Mouse (Mus musculus): ENCODE results near the gene AC134908.4. TPM values are rescaled to one million over a fixed set of nuclear protein-coding genes. Genes with fewer than 3 reads are reported as not detected.
"Not testable (repeated sequence)": the region's sequence is repeated elsewhere in the genome, so short reads cannot be mapped to it uniquely, and the experiment has no call there.

Gene AC134908.4
- polyA plus RNA-seq, 1 experiment from 2014 or later, result not detected

DNA sequence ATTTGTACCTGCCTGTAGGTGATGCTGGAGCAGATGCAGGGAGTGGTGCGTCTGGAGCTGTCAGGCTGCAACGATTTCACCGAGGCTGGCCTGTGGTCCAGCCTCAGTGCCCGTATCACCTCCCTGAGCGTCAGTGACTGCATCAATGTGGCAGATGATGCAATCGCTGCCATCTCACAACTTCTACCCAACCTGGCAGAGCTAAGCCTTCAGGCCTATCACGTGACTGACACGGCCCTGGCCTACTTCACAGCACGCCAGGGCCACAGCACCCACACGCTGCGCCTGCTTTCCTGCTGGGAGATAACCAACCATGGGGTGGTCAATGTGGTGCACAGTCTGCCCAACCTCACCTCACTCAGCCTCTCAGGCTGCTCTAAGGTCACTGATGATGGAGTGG, 22.2 kb upstream of the AC134908.4 start:
- Histone ChIP-seq H3K4me2 (ENCODE audit: low read length) (no peak overlapping the region), H3K4me1 (ENCODE audit: control insufficient read depth, insufficient read depth, low read length) (peaks cover 10% of the 10 kb centered on the region)
- no peak for DNase-seq

DNA sequence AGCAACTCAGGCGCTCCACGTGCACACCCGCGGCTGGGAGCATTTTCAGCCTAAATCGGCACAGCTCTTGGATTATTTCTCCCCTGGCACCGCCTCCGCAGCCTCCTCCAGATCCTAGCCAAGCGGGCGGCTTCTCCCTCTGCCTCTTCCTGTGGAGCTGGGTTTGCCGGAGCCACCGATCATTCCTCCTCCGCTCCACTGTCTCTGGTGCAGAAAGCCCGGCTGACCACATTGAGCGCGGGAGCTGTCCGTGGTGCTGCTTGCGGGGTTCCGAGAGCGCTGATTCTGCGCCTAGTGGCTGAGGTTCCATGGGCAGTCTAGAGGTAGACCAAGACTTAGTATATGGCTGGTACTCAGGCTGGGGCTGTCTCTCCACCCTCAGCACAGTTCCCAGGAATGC, 18.0 kb upstream of the AC134908.4 start:
- 3% methylated on average over 20 of the region's 20 CpGs for WGBS
- H3K9ac ChIP-seq (replicated peaks; ENCODE audit: low read length), result peak overlapping the region; percentile 42; the same call in 1 of the 2 replicates
- peak overlapping the region; percentile 41 for H3K4me2 ChIP-seq (ENCODE audit: low read length)
- ATAC-seq (ENCODE audit: low FRiP score, low TSS enrichment) (no peak), DNase-seq (peak; percentile 78)
- peaks cover 34% of the 10 kb centered on the region for H3K4me1 ChIP-seq (ENCODE audit: control insufficient read depth, insufficient read depth, low read length)
- no peaks in the 10 kb centered on the region for H3K9me3 ChIP-seq (ENCODE audit: control insufficient read depth, low read length)
- H3K27me3 ChIP-seq (ENCODE audit: control insufficient read depth, insufficient read depth, low read length), result peaks cover 9% of the 10 kb centered on the region
- no peak overlapping the region for H3K27ac ChIP-seq (replicated peaks; ENCODE audit: low read depth, low read length)
- H3K4me3 ChIP-seq (replicated peaks; ENCODE audit: low read depth, low read length), result 0 out of 2 replicates have a peak overlapping the region, but pooled peaks have one; percentile 10
- H3K36me3 ChIP-seq (ENCODE audit: control insufficient read depth, insufficient read depth, low read length), result peaks cover 22% of the 10 kb centered on the region

More for the DNA sequence above, 22.2 kb upstream of the AC134908.4 start:
- no peak for ATAC-seq (ENCODE audit: low FRiP score, low TSS enrichment)
- no peak overlapping the region for H3K4me3 ChIP-seq (replicated peaks; ENCODE audit: low read depth, low read length)
- no peak overlapping the region for H3K9ac ChIP-seq (replicated peaks; ENCODE audit: low read length)
- peaks cover 38% of the 10 kb centered on the region for H3K36me3 ChIP-seq (ENCODE audit: control insufficient read depth, insufficient read depth, low read length)
- H3K9me3 ChIP-seq (ENCODE audit: control insufficient read depth, low read length), result no peaks in the 10 kb centered on the region
- 93% methylated on average over 11 of the region's 11 CpGs for WGBS
- H3K27ac ChIP-seq (replicated peaks; ENCODE audit: low read depth, low read length), result no peak overlapping the region
- H3K27me3 ChIP-seq (ENCODE audit: control insufficient read depth, insufficient read depth, low read length), result peaks cover 10% of the 10 kb centered on the region

DNA sequence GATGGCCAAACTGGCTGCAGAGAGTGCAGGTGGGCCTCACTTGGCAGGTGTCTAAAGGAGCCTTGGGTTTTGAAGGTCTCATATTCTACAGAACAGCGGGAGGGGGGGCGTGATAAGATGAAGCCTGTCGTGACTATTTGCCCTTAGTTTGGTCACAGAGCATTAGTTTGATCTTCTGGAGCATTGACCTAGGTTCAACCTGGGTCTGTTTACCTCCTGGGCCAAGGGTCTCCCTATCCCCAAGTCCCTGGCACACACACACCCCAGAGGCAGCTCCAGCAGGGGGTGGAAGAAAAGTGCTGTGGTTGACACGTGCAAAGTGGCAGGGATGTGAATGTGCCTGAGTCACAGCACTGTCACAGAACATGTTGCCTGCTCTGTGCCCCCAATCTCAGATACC, 15.4 kb upstream of the AC134908.4 start:
- H3K9ac ChIP-seq (replicated peaks; ENCODE audit: low read length), result 0 out of 2 replicates have a peak overlapping the region, but pooled peaks have one; percentile 16
- DNase-seq, result no peak
- H3K9me3 ChIP-seq (ENCODE audit: control insufficient read depth, low read length), result no peaks in the 10 kb centered on the region
- peak overlapping the region; percentile 86; the same call in 1 of the 2 replicates for H3K4me3 ChIP-seq (replicated peaks; ENCODE audit: low read depth, low read length)
- no peak overlapping the region for H3K27ac ChIP-seq (replicated peaks; ENCODE audit: low read depth, low read length)
- H3K4me1 ChIP-seq (ENCODE audit: control insufficient read depth, insufficient read depth, low read length), result peaks cover 41% of the 10 kb centered on the region
- H3K4me2 ChIP-seq (ENCODE audit: low read length), result peak overlapping the region; percentile 95
- no peaks in the 10 kb centered on the region for H3K36me3 ChIP-seq (ENCODE audit: control insufficient read depth, insufficient read depth, low read length)
- ATAC-seq (ENCODE audit: low FRiP score, low TSS enrichment), result no peak
- no peaks in the 10 kb centered on the region for H3K27me3 ChIP-seq (ENCODE audit: control insufficient read depth, insufficient read depth, low read length)
- 72% methylated on average over 4 of the region's 4 CpGs for WGBS

DNA sequence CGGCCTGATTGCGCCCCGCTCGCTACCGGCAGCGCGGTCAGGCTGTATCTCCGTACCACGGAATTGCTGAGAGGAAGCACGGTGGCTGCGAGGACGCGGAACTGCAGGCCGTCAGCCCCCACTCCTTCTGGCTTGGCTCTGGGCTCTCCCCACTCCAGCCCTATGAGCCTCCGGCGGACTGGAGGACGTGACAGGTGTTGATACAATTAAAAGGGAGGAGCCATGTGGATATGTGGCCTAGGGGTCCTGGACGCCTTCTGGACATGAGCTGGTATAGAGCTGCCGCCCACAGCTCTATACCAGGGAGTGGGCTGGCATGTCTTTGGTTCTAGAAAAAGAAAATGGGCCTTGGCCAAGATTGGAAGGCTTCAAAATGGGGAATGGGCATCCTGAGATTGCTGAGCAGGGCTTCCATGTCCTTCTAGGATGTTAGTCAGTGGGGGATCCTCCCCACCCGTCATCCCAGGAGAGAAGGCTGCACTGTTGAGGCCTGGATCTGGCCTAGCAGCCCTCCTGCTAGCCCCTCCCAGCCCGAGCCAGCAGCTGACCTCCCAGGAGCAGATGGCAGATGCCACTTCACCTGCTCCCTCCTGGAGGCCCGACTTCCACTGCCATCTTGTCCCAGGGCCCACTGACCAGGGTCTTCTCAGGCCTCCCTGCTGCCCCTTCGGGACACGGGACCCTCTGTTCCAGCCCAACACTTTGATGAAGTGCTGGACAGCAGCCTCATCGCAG, 14.3 kb upstream of the AC134908.4 start:
- ATAC-seq (ENCODE audit: low FRiP score, low TSS enrichment) (peak; percentile 35), DNase-seq (no peak)
- peak overlapping the region; percentile 95 for H3K4me2 ChIP-seq (ENCODE audit: low read length)
- H3K9me3 ChIP-seq (ENCODE audit: control insufficient read depth, low read length), result no peaks in the 10 kb centered on the region
- H3K27me3 ChIP-seq (ENCODE audit: control insufficient read depth, insufficient read depth, low read length), result no peaks in the 10 kb centered on the region
- peak overlapping the region; percentile 99 for H3K27ac ChIP-seq (replicated peaks; ENCODE audit: low read depth, low read length)
- no peaks in the 10 kb centered on the region for H3K36me3 ChIP-seq (ENCODE audit: control insufficient read depth, insufficient read depth, low read length)
- H3K4me3 ChIP-seq (replicated peaks; ENCODE audit: low read depth, low read length), result peak overlapping the region; percentile 86
- peak overlapping the region; percentile 96 for H3K9ac ChIP-seq (replicated peaks; ENCODE audit: low read length)
- 5% methylated on average over 25 of the region's 25 CpGs for WGBS
- H3K4me1 ChIP-seq (ENCODE audit: control insufficient read depth, insufficient read depth, low read length), result peaks cover 41% of the 10 kb centered on the region

DNA sequence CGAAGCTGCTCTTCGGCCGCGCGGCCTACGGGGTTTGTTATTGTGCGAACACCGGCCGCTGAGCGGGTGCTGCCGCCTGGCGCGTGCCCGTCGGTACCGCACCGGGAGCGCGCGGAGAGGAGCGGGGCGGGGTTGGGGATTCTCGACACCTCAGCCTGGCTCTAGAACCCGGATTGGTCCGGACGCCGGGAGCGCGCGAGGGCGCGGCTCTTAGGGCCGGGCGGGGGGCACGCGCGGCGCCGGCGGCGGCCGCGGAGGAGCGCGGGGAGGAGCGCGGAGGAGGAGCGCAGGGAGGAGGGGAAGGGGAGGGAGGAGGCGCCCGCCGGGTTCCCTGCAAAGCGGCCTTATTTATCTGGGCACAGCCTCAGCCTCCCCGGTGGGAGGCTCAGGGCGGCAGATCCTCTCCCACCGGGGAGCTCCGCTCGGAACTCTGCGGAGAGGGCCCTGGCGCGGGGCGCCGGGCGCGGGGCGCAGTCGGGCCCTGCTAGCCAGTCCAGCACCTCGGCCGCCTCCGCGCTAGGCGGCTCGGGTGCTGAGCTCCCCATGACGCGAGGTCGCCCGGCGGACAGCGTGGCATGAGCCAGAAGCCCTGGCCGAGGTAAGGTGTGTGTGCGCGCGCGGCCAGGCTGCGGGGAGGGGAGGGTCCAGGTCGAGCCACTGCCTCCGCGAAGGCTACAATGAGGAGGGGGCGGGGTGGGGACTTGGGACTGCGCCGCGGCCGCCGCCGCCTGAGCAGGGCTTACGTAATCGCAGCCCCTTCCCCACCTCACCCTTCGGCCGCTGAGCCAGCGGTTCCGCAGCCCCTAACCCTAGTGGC, 13.5 kb upstream of the AC134908.4 start, which contains the start of gene Fbxl16:
Gene Fbxl16 (plus strand): TSS at position 297 of the 817 bp plus-strand sequence.
- peak within 1 kb of the TSS; percentile 95 for H3K4me2 ChIP-seq (ENCODE audit: low read length)
- under 1% methylated on average over 100 of the region's 100 CpGs for WGBS

DNA sequence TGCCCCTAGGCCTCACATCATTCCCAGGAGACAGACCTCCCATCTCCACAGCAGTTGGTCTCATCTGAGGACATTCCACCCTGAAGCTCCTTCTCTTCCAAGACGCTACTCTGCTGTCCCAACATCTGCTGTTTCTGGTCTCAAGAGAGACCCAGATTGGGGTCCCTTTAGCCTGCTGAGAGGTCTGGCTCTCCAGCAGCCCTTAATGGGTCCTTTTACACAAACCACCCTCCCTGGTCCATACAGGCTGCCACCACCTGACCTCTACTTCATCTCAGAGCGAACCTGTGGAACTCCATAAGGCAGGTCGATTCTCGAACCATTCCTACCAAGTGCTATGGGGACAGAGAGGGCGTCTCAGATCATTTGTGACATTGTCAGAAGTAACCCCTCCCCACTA, 12.6 kb upstream of the AC134908.4 start:
- no peaks in the 10 kb centered on the region for H3K36me3 ChIP-seq (ENCODE audit: control insufficient read depth, insufficient read depth, low read length)
- no peak for ATAC-seq (ENCODE audit: low FRiP score, low TSS enrichment)
- peak overlapping the region; percentile 96; the same call in 1 of the 2 replicates for H3K9ac ChIP-seq (replicated peaks; ENCODE audit: low read length)
- H3K4me3 ChIP-seq (replicated peaks; ENCODE audit: low read depth, low read length), result peak overlapping the region; percentile 86
- no peaks in the 10 kb centered on the region for H3K27me3 ChIP-seq (ENCODE audit: control insufficient read depth, insufficient read depth, low read length)
- H3K27ac ChIP-seq (replicated peaks; ENCODE audit: low read depth, low read length), result peak overlapping the region; percentile 99
- H3K4me1 ChIP-seq (ENCODE audit: control insufficient read depth, insufficient read depth, low read length), result peaks cover 45% of the 10 kb centered on the region
- no peak for DNase-seq
- peak overlapping the region; percentile 95 for H3K4me2 ChIP-seq (ENCODE audit: low read length)
- 31% methylated on average over 5 of the region's 5 CpGs for WGBS
- no peaks in the 10 kb centered on the region for H3K9me3 ChIP-seq (ENCODE audit: control insufficient read depth, low read length)

More for the DNA sequence above, 13.5 kb upstream of the AC134908.4 start, which contains the start of gene Fbxl16:
- Histone ChIP-seq H3K9me3 (ENCODE audit: control insufficient read depth, low read length) (no peaks in the 10 kb centered on the region), H3K9ac (replicated peaks; ENCODE audit: low read length) (peak within 1 kb of the TSS; percentile 96), H3K4me3 (replicated peaks; ENCODE audit: low read depth, low read length) (peak within 1 kb of the TSS; percentile 86), H3K27ac (replicated peaks; ENCODE audit: low read depth, low read length) (peak within 1 kb of the TSS; percentile 99), H3K4me1 (ENCODE audit: control insufficient read depth, insufficient read depth, low read length) (peaks cover 42% of the 10 kb centered on the region), H3K27me3 (ENCODE audit: control insufficient read depth, insufficient read depth, low read length) (no peaks in the 10 kb centered on the region), H3K36me3 (ENCODE audit: control insufficient read depth, insufficient read depth, low read length) (no peaks in the 10 kb centered on the region)
- ATAC-seq (ENCODE audit: low FRiP score, low TSS enrichment), result peak; percentile 90
- DNase-seq, result peak; percentile 98

DNA sequence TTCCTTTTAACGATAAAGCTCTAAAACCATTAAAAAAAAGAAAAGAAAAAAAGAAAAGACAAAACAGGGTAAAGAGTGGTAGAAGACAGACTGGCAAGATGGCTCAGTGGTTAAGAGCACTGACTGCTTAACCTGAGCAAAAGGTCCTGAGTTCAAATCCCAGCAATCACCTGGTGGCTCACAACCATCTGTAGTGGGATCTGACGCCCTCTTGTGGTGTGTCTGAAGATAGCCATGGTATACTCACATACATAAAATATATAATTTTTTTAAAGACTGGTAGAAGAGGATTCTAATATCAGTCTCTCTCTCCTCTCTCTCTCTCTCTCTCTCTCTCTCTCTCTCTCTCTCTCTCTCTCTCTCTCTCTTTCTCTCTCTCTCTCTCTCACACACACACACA, 12.0 kb upstream of the AC134908.4 start:
- H3K9ac ChIP-seq (replicated peaks; ENCODE audit: low read length); H3K27ac ChIP-seq (replicated peaks; ENCODE audit: low read depth, low read length); H3K9me3 ChIP-seq (ENCODE audit: control insufficient read depth, low read length); H3K36me3 ChIP-seq (ENCODE audit: control insufficient read depth, insufficient read depth, low read length); DNase-seq; ATAC-seq (ENCODE audit: low FRiP score, low TSS enrichment); H3K4me3 ChIP-seq (replicated peaks; ENCODE audit: low read depth, low read length); H3K27me3 ChIP-seq (ENCODE audit: control insufficient read depth, insufficient read depth, low read length); H3K4me2 ChIP-seq (ENCODE audit: low read length): not testable (repeated sequence)
- H3K4me1 ChIP-seq (ENCODE audit: control insufficient read depth, insufficient read depth, low read length), result peaks cover 45% of the 10 kb centered on the region
- WGBS, result 60% methylated on average over 2 of the region's 2 CpGs

DNA sequence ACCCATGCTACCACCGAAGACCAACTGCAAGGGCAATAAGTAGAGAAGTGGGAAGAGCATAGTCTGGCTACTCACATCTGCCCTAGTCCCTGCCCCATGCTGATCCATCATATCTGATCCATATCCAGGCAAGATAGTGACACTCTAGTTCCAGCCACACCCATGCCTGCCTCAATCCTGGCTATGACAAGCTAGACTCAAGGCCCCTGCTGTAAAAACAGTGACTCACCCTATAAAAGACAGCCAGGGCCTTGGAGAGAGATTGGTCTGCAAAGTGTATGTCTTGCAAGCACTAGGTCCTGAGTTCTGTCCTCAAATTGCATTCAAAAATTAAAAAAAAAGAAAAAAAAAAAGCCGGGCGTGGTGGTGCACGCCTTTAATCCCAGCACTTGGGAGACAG, 11.0 kb upstream of the AC134908.4 start:
- Histone ChIP-seq H3K36me3 (ENCODE audit: control insufficient read depth, insufficient read depth, low read length) (no peaks in the 10 kb centered on the region), H3K4me2 (ENCODE audit: low read length) (no peak overlapping the region), H3K4me3 (replicated peaks; ENCODE audit: low read depth, low read length) (no peak overlapping the region), H3K27me3 (ENCODE audit: control insufficient read depth, insufficient read depth, low read length) (no peaks in the 10 kb centered on the region), H3K9me3 (ENCODE audit: control insufficient read depth, low read length) (no peaks in the 10 kb centered on the region), H3K27ac (replicated peaks; ENCODE audit: low read depth, low read length) (no peak overlapping the region), H3K4me1 (ENCODE audit: control insufficient read depth, insufficient read depth, low read length) (peaks cover 46% of the 10 kb centered on the region), H3K9ac (replicated peaks; ENCODE audit: low read length) (no peak overlapping the region)
- ATAC-seq (ENCODE audit: low FRiP score, low TSS enrichment) (no peak), DNase-seq (no peak)
- 91% methylated on average over 4 of the region's 4 CpGs for WGBS
